Mouse (Mus musculus): ENCODE results near the gene Fgf7.

The Fgf7 gene

GRCm38 (mm10) chr2:126061037-126061773 lies 26.7 kb downstream of the Fgf7 start:
- DNase-seq = no peak

GRCm38 (mm10) chr2:126062876-126063275 lies 28.4 kb downstream of the Fgf7 start:
- no peak for DNase-seq

- no peak for DNase-seq
These were observed 30.4 kb downstream of the Fgf7 start for GRCm38 (mm10) chr2:126064814-126065213.

- DNase-seq = no peak
These were observed 30.9 kb downstream of the Fgf7 start for GRCm38 (mm10) chr2:126065303-126065856.

GRCm38 (mm10) chr2:126069740-126070139 lies 35.3 kb downstream of the Fgf7 start:
- no peak for DNase-seq

- no peak for DNase-seq
These were observed 39.3 kb downstream of the Fgf7 start for GRCm38 (mm10) chr2:126073744-126074143.

- no peak for DNase-seq
These were observed 42.0 kb downstream of the Fgf7 start for GRCm38 (mm10) chr2:126076506-126076905.

GRCm38 (mm10) chr2:126079086-126079485 lies 44.6 kb downstream of the Fgf7 start:
- no peak for DNase-seq

- DNase-seq = peak; percentile 62 to 79
These were observed 49.9 kb downstream of the Fgf7 start for GRCm38 (mm10) chr2:126084326-126084725.

- DNase-seq = no peak
These were observed 51.7 kb downstream of the Fgf7 start for GRCm38 (mm10) chr2:126086187-126086586.

GRCm38 (mm10) chr2:126090432-126090831 lies 56.0 kb downstream of the Fgf7 start:
- peak; percentile 41 to 63 for DNase-seq

GRCm38 (mm10) chr2:126094616-126095015 lies 60.2 kb downstream of the Fgf7 start:
- no peak for DNase-seq
